ENCODE assay signal across 9 mouse cellular contexts in the genomic region with DNA sequence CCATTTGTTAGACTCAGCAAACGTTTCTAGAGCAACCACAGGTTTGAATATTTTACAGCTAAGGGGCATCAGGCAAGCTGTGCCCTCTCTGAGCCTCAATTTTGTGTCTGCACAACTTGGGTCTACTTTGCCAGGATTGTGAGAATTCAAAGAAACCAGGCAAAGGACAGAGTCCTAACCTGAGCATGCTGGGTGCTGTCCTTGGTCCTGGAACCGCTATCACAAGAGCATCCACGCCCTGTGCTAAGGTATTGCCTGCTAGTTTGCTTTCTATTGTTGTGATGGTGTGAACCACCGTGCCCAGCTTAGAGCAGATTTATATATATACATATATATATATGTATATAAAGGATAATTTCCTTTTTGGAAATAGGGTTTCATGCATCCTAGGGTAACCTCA. TPM values are rescaled to one million over a fixed set of nuclear protein-coding genes. Genes with fewer than 3 reads are reported as not detected.
A peak's percentile ranks its signal among the peaks of the same experiment; 100 is the strongest.
DNase-seq lines count a peak whose midpoint lies in the region; ATAC-seq and TF ChIP-seq lines count a peak whose summit lies in the region.
"Had no signal": no experiment of that assay in that cellular context is flagged by ENCODE, and none has a peak within 500 bp of the region (broad histone marks: within the 10 kb centered on the region; RNA-seq: fewer than 3 reads in every experiment).

No protein-coding gene starts in this region.

- H3K36me3 ChIP-seq in kidney, postnatal 0 days (ENCODE audit: insufficient read depth, low read length): no peaks in the 10 kb centered on the region
- H3K36me3 ChIP-seq in splenic B cell, adult 2 months (ENCODE audit: control insufficient read depth, insufficient read depth, low read length, poor library complexity, severe bottlenecking): no peaks in the 10 kb centered on the region
- no peaks in the 10 kb centered on the region for H3K36me3 ChIP-seq in neural tube, embryonic 15.5 days

- TF ChIP-seq CTCF in layer of hippocampus, adult 2 months (conservative IDR thresholded peaks at IDR 0.05): no peak
- no peak for TF ChIP-seq CTCF in kidney, postnatal 0 days (IDR thresholded peaks at IDR 0.05; ENCODE audit: low read depth)

- H3K27ac ChIP-seq in layer of hippocampus, adult 2 months: peak overlapping the region; percentile 98
- no peak overlapping the region for H3K27ac ChIP-seq in kidney, postnatal 0 days
- H3K27ac ChIP-seq in neural tube, embryonic 15.5 days (replicated peaks): no peak overlapping the region
- H3K27ac ChIP-seq: liver, embryonic 14.5 days had no signal

- intact Hi-C loops in left cerebral cortex, postnatal 10 days (cut with DNase I): loop anchor here (5.0 kb wide), 1 partner anchor 138 kb away; no protein-coding TSS in a partner anchor

- no peak overlapping the region for H3K4me3 ChIP-seq in layer of hippocampus, adult 2 months
- no peak overlapping the region for H3K4me3 ChIP-seq in kidney, postnatal 0 days (replicated peaks; ENCODE audit: low read depth, low read length)
- H3K4me3 ChIP-seq in neural tube, embryonic 15.5 days (replicated peaks): no peak overlapping the region

- no peak overlapping the region for H3K4me2 ChIP-seq in kidney, postnatal 0 days (ENCODE audit: low read length)
- H3K4me2 ChIP-seq in neural tube, embryonic 15.5 days: no peak overlapping the region

- WGBS in kidney, postnatal 0 days: 4% methylated on average over 4 of the region's 4 CpGs
- 21% methylated on average over 4 of the region's 4 CpGs for WGBS in neural tube, embryonic 15.5 days

- DNase-seq in layer of hippocampus, adult 2 months (ENCODE audit: low spot score in 2 of 2): no peak
- no peak for DNase-seq in layer of hippocampus, postnatal 25 days (ENCODE audit: extremely low spot score in 1 of 2, low spot score in 1 of 2)
- peak; percentile 32 for DNase-seq in adipocyte (ENCODE audit: low spot score)
- DNase-seq in kidney, postnatal 0 days (ENCODE audit: low spot score): peak; percentile 78
- peak; percentile 45 for DNase-seq in splenic B cell, adult 2 months (ENCODE audit: low read depth, low spot score)
- DNase-seq in right cerebral cortex, postnatal 25 days: no peak
- DNase-seq in left cerebral cortex, postnatal 10 days (ENCODE audit: extremely low spot score in 1 of 2, low spot score in 2 of 2): no peak

- no peak overlapping the region for H3K9ac ChIP-seq in kidney, postnatal 0 days (ENCODE audit: low read depth, low read length)
- H3K9ac ChIP-seq in neural tube, embryonic 15.5 days (replicated peaks): no peak overlapping the region
- H3K9ac ChIP-seq: liver, embryonic 14.5 days had no signal

- 0 out of 2 replicates have a peak, but pooled peaks cover 9% of the 10 kb centered on the region for H3K4me1 ChIP-seq in kidney, postnatal 0 days (replicated peaks; ENCODE audit: insufficient read depth, low read length)
- H3K4me1 ChIP-seq in neural tube, embryonic 15.5 days: peaks cover 39% of the 10 kb centered on the region

- H3K27me3 ChIP-seq in kidney, postnatal 0 days (ENCODE audit: insufficient read depth, low read length): peaks cover 44% of the 10 kb centered on the region
- no peaks in the 10 kb centered on the region; the same call in none of the 2 replicates for H3K27me3 ChIP-seq in splenic B cell, adult 2 months (ENCODE audit: control insufficient read depth, insufficient read depth, low read length, poor library complexity, severe bottlenecking)
- peaks cover 25% of the 10 kb centered on the region for H3K27me3 ChIP-seq in neural tube, embryonic 15.5 days (replicated peaks)

- ATAC-seq in kidney, postnatal 0 days (replicated peaks; ENCODE audit: low FRiP score, low read depth): no peak
- ATAC-seq in neural tube, embryonic 15.5 days (ENCODE audit: low FRiP score): no peak

- no peaks in the 10 kb centered on the region for H3K9me3 ChIP-seq in kidney, postnatal 0 days (replicated peaks; ENCODE audit: low read length)
- no peaks in the 10 kb centered on the region for H3K9me3 ChIP-seq in neural tube, embryonic 15.5 days (replicated peaks)

RNA-seq across cellular contexts. Expression of a gene that starts 3.9 kb away (rescaled TPM):
- total RNA-seq in layer of hippocampus, adult 2 months (2021): 100 to 1,000 TPM; 146 to 148 TPM
- total RNA-seq in layer of hippocampus, postnatal 25 days (2021): 100 to 1,000 TPM; 140 to 143 TPM
- polyA plus RNA-seq in kidney, postnatal 0 days (2015; fragmentation: Nextera tagmentation; extraction: Ambion mirVana): 1.4 and 1.5 TPM in 2 replicates
- polyA plus RNA-seq in neural tube, embryonic 15.5 days (2015; fragmentation: Nextera tagmentation; extraction: Ambion mirVana): 12.1 and 12.7 TPM in 2 replicates
- 10 to 100 TPM; 56.2 to 60.2 TPM for total RNA-seq in left cerebral cortex, postnatal 10 days (2021)

Comparison
In these comparisons a context has a peak if more than half of its experiments do, and no peak if none do; other contexts are left out.
1. DNase-seq: peak in adipocyte (single experiment), kidney, postnatal 0 days (single experiment) and splenic B cell, adult 2 months (single experiment); none in layer of hippocampus, adult 2 months (0 of 2), layer of hippocampus, postnatal 25 days (0 of 2), right cerebral cortex, postnatal 25 days (single experiment) and left cerebral cortex, postnatal 10 days (0 of 2).